Mouse (Mus musculus): ENCODE results near the gene Alg2. TPM values are rescaled to one million over a fixed set of nuclear protein-coding genes. Genes with fewer than 3 reads are reported as not detected.

The Alg2 gene
- total and polyA plus RNA-seq, 2 experiments from 2014 or later = 194 to 259 TPM

GRCm38 (mm10) chr4:47449586-47450522, 24.3 kb downstream of the Alg2 start:
- no peak for DNase-seq
- H3K9me3 ChIP-seq (ENCODE audit: low read length) = no peaks in the 10 kb centered on the region
- H3K27me3 ChIP-seq (ENCODE audit: insufficient read depth, low read length) = no peaks in the 10 kb centered on the region
- H3K27ac ChIP-seq (ENCODE audit: low read depth, low read length) = no peak overlapping the region
- TF ChIP-seq CTCF (IDR thresholded peaks at IDR 0.05; ENCODE audit: low read depth) = no peak
- no peak overlapping the region for H3K4me3 ChIP-seq (ENCODE audit: low read depth, low read length)
- H3K4me1 ChIP-seq (ENCODE audit: insufficient read depth) = no peaks in the 10 kb centered on the region
- WGBS = 14% methylated on average over 18 of the region's 18 CpGs
- H3K36me3 ChIP-seq (ENCODE audit: insufficient read depth) = no peaks in the 10 kb centered on the region
- H3K9ac ChIP-seq = no peak overlapping the region
- no peak overlapping the region for H3K4me2 ChIP-seq (ENCODE audit: low read depth)
- no peak; the same call in 1 of the 2 replicates for ATAC-seq

- no peak overlapping the region for H3K27ac ChIP-seq (ENCODE audit: low read depth, low read length)
- H3K9ac ChIP-seq = no peak overlapping the region
- H3K4me3 ChIP-seq (ENCODE audit: low read depth, low read length) = no peak overlapping the region
- no peak for DNase-seq
- no peaks in the 10 kb centered on the region for H3K36me3 ChIP-seq (ENCODE audit: insufficient read depth)
- no peak overlapping the region for H3K4me2 ChIP-seq (ENCODE audit: low read depth)
- 65% methylated on average over 5 of the region's 5 CpGs for whole genome bisulfite sequencing
- no peaks in the 10 kb centered on the region for H3K9me3 ChIP-seq (ENCODE audit: low read length)
- no peaks in the 10 kb centered on the region for H3K4me1 ChIP-seq (ENCODE audit: insufficient read depth)
- ATAC-seq = no peak
- H3K27me3 ChIP-seq (ENCODE audit: insufficient read depth, low read length) = no peaks in the 10 kb centered on the region
- TF ChIP-seq CTCF (IDR thresholded peaks at IDR 0.05; ENCODE audit: low read depth) = no peak
These were observed 25.0 kb downstream of the Alg2 start for GRCm38 (mm10) chr4:47449116-47449515.

GRCm38 (mm10) chr4:47448526-47448925, 25.6 kb downstream of the Alg2 start:
- no peak for ATAC-seq
- Histone ChIP-seq H3K27ac (ENCODE audit: low read depth, low read length) (no peak overlapping the region), H3K9ac (no peak overlapping the region), H3K27me3 (ENCODE audit: insufficient read depth, low read length) (no peaks in the 10 kb centered on the region), H3K9me3 (ENCODE audit: low read length) (no peaks in the 10 kb centered on the region), H3K36me3 (ENCODE audit: insufficient read depth) (no peaks in the 10 kb centered on the region), H3K4me2 (ENCODE audit: low read depth) (no peak overlapping the region), H3K4me3 (ENCODE audit: low read depth, low read length) (no peak overlapping the region), H3K4me1 (ENCODE audit: insufficient read depth) (no peaks in the 10 kb centered on the region)
- no peak for TF ChIP-seq CTCF (IDR thresholded peaks at IDR 0.05; ENCODE audit: low read depth)
- DNase-seq = no peak
- WGBS = 90% methylated on average over 3 of the region's 3 CpGs

DNA sequence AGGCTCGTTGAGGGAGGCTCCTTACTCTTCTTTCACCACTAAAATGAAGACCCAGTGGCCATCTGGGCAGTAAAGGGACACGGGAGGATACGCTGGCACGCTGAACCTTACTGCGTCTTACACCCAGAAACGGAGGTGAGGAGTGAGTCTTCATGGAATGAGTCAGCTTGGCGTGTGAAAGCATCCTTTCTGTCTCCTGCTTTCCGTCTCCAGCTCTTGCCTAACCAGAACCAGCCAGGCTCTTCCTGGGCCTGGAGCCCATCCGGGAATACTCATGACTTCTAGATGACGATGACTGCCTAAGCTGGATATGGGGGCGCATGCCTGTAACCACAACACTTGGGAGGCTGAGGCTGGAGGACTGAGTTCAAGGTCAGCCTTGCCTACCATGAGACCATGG, 33.2 kb downstream of the Alg2 start:
- no peak for TF ChIP-seq CTCF (IDR thresholded peaks at IDR 0.05; ENCODE audit: low read depth)
- WGBS = 89% methylated on average over 11 of the region's 11 CpGs

DNA sequence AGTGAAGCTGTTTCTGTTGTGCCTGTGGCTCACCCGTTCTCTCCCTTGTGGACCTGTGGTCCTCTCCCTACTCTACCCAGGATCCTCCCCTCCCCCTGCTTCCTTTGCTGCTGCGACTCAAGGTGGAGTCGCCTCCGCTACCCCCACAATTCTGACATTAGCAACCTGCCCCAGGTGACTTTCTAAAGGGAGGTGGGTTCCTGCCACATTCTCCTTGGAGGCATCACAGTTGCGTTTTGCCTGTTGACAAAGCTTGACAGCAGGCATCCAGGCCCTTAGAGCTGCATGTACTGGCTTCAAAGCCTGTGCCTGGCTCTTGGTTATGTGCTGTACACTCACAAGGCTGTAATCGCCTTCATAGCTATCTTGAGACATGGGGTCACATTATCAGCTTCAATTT, 35.2 kb downstream of the Alg2 start:
- peaks cover 13% of the 10 kb centered on the region; the same call in 1 of the 2 replicates for H3K4me1 ChIP-seq (ENCODE audit: insufficient read depth)
- H3K9ac ChIP-seq = no peak overlapping the region
- ATAC-seq (no peak), DNase-seq (no peak)
- H3K4me3 ChIP-seq (ENCODE audit: low read depth, low read length) = no peak overlapping the region
- 80% methylated on average over 6 of the region's 6 CpGs for WGBS
- no peak for TF ChIP-seq CTCF (IDR thresholded peaks at IDR 0.05; ENCODE audit: low read depth)
- H3K4me2 ChIP-seq (ENCODE audit: low read depth) = no peak overlapping the region
- no peak overlapping the region for H3K27ac ChIP-seq (ENCODE audit: low read depth, low read length)
- no peaks in the 10 kb centered on the region for H3K9me3 ChIP-seq (ENCODE audit: low read length)
- H3K36me3 ChIP-seq (ENCODE audit: insufficient read depth) = no peaks in the 10 kb centered on the region
- H3K27me3 ChIP-seq (ENCODE audit: insufficient read depth, low read length) = no peaks in the 10 kb centered on the region

More for the DNA sequence above, 33.2 kb downstream of the Alg2 start:
- ATAC-seq (no peak), DNase-seq (no peak)
- Histone ChIP-seq H3K36me3 (ENCODE audit: insufficient read depth) (no peaks in the 10 kb centered on the region), H3K9me3 (ENCODE audit: low read length) (no peaks in the 10 kb centered on the region), H3K27ac (ENCODE audit: low read depth, low read length) (no peak overlapping the region), H3K4me1 (ENCODE audit: insufficient read depth) (peaks cover 13% of the 10 kb centered on the region; the same call in 1 of the 2 replicates), H3K4me2 (ENCODE audit: low read depth) (no peak overlapping the region), H3K27me3 (ENCODE audit: insufficient read depth, low read length) (no peaks in the 10 kb centered on the region), H3K4me3 (ENCODE audit: low read depth, low read length) (no peak overlapping the region), H3K9ac (no peak overlapping the region)

- Histone ChIP-seq H3K9ac (peak overlapping the region; percentile 71), H3K4me2 (ENCODE audit: low read depth) (peak overlapping the region; percentile 86), H3K27ac (ENCODE audit: low read depth, low read length) (peak overlapping the region; percentile 79), H3K4me3 (ENCODE audit: low read depth, low read length) (peak overlapping the region; percentile 48), H3K36me3 (ENCODE audit: insufficient read depth) (no peaks in the 10 kb centered on the region), H3K9me3 (ENCODE audit: low read length) (no peaks in the 10 kb centered on the region), H3K27me3 (ENCODE audit: insufficient read depth, low read length) (no peaks in the 10 kb centered on the region), H3K4me1 (ENCODE audit: insufficient read depth) (peaks cover 13% of the 10 kb centered on the region; the same call in 1 of the 2 replicates)
- DNase-seq (peak; percentile 97), ATAC-seq (peak; percentile 94)
- 1% methylated on average over 33 of the region's 33 CpGs for WGBS
- TF ChIP-seq CTCF (IDR thresholded peaks at IDR 0.05; ENCODE audit: low read depth) = peak; percentile 98
These were observed 36.5 kb downstream of the Alg2 start for GRCm38 (mm10) chr4:47437365-47438340.

All from forebrain, postnatal 0 days (tissue).